Comparison of ENCODE assay signal across 10 mouse cellular contexts in genomic region chr9:20986952-20987686, GRCm38 (mm10). TPM values are rescaled to one million over a fixed set of nuclear protein-coding genes. Genes with fewer than 3 reads are reported as not detected.
DNase-seq lines count a peak whose midpoint lies in the region; ATAC-seq lines count a peak whose summit lies in the region.
"Had no signal": no experiment of that assay in that cellular context is flagged by ENCODE, and none has a peak within 500 bp of the region (broad histone marks: within the 10 kb centered on the region; RNA-seq: fewer than 3 reads in every experiment).

No protein-coding gene starts in this region.

- no peak for ATAC-seq in cerebellum, adult (ENCODE audit: insufficient number of reproducible peaks, low FRiP score, low TSS enrichment)
- ATAC-seq: Patski had no signal

- peak; percentile 58 to 71 for DNase-seq in heart, adult 18-20 months
- DNase-seq in heart, adult 8-10 months (ENCODE audit: low spot score): no peak
- DNase-seq in lung, postnatal 10 days: peak; percentile 76
- DNase-seq in lung, adult 18-20 months: no peak
- peak; percentile 58 for DNase-seq in heart, postnatal 25 days (ENCODE audit: low spot score)
- DNase-seq in testis, postnatal 14 days (ENCODE audit: low spot score): peak; percentile 51
- no peak for DNase-seq in layer of hippocampus, postnatal 14 days (ENCODE audit: low spot score in 2 of 2)

- intact Hi-C loops in heart, postnatal 25 days (cut with DNase I): no loop called here

RNA-seq across cellular contexts. Expression of gene S1pr2, which starts 10.5 kb away (rescaled TPM):
- 1 to 10 TPM; 1.4 to 2.0 TPM for total RNA-seq in heart, adult 18-20 months (2021)
- total RNA-seq in heart, adult 8-10 months (2022): 1 to 10 TPM; 1.8 to 6.8 (median 4.6) TPM
- 1 to 10 TPM; 4.2 to 6.7 TPM for total RNA-seq in heart, postnatal 25 days (2021)
- 1 to 10 TPM; 2.1 to 3.5 TPM for total RNA-seq in layer of hippocampus, postnatal 14 days (2021)

RNA-seq across cellular contexts. Expression of gene Mrpl4, which starts 15.4 kb away (rescaled TPM):
- 100 to 1,000 TPM; 130 to 138 TPM for total RNA-seq in heart, adult 18-20 months (2021)
- total RNA-seq in heart, adult 8-10 months (2022): 100 to 1,000 TPM; 135 to 142 (median 136) TPM
- total RNA-seq in heart, postnatal 25 days (2021): 100 to 1,000 TPM; 143 to 144 TPM
- total RNA-seq in layer of hippocampus, postnatal 14 days (2021): 10 to 100 TPM; 60.4 to 62.8 TPM

RNA-seq across cellular contexts. Expression of gene Dnmt1, which starts 27.4 kb away (rescaled TPM):
- total RNA-seq in heart, adult 18-20 months (2021): 10 to 100 TPM; 10.3 to 12.6 TPM
- 10 to 100 TPM; 10.8 to 14.5 (median 12.3) TPM for total RNA-seq in heart, adult 8-10 months (2022)
- 10 to 100 TPM; 12.4 to 12.7 TPM for total RNA-seq in heart, postnatal 25 days (2021)
- total RNA-seq in layer of hippocampus, postnatal 14 days (2021): 10 to 100 TPM; 35.5 to 37.1 TPM

RNA-seq across cellular contexts. Expression of gene Icam1, which starts 28.7 kb away (rescaled TPM):
- total RNA-seq in heart, adult 18-20 months (2021): 1 to 10 TPM; 8.7 to 9.1 TPM
- total RNA-seq in heart, adult 8-10 months (2022): 10 to 100 TPM in 2 of 4 experiments, 1 to 10 TPM in 2; 7.5 to 11.3 (median 9.9) TPM
- total RNA-seq in heart, postnatal 25 days (2021): 1 to 10 TPM; 7.7 to 9.6 TPM
- total RNA-seq in layer of hippocampus, postnatal 14 days (2021): 1 to 10 TPM; 2.9 to 3.2 TPM

RNA-seq across cellular contexts. Expression of gene Icam4, which starts 42.1 kb away (rescaled TPM):
- total RNA-seq in heart, adult 18-20 months (2021): 1 to 10 TPM; 1.2 to 1.3 TPM
- 1 to 10 TPM in 1 of 4 experiments, under 1 TPM in 3; 0.27 to 1.9 (median 0.74) TPM for total RNA-seq in heart, adult 8-10 months (2022)
- total RNA-seq in heart, postnatal 25 days (2021): under 1 TPM; 0.26 to 0.64 TPM
- under 1 TPM; 0.41 to 0.44 TPM for total RNA-seq in layer of hippocampus, postnatal 14 days (2021)
- total RNA-seq: neutrophil, adult 5-6 weeks had no signal

Comparison
In these comparisons a context has a peak if more than half of its experiments do, and no peak if none do; other contexts are left out.
1. DNase-seq: peak in heart, adult 18-20 months (2 of 2), lung, postnatal 10 days (single experiment), heart, postnatal 25 days (single experiment) and testis, postnatal 14 days (single experiment); none in heart, adult 8-10 months (single experiment), lung, adult 18-20 months (0 of 2) and layer of hippocampus, postnatal 14 days (0 of 2).